Mouse (Mus musculus) MEL (cell line): ENCODE results near the gene Tshz2. TPM values are rescaled to one million over a fixed set of nuclear protein-coding genes. Genes with fewer than 3 reads are reported as not detected.

Source experiments
- DNase-seq: peaks from one replicate; pipeline ENCODE4 v3.0.0; 2011; ENCODE audit warnings: low read depth, low spot score
- H3K27ac ChIP-seq: 2 replicates; pipeline ENCODE4 v1.5.1; 2012; ENCODE audit warnings: low read depth, mild to moderate bottlenecking, control low read depth, low read length, moderate library complexity; ENCODE audit not compliant: control insufficient read depth
- H3K27me3 ChIP-seq, 2 experiments: fragments of 150-350 bp in 1 of 2; sonication (generic) in 1 of 2; 2 replicates each; pipeline ENCODE4 v1.6.1; 2012; ENCODE audit warnings: low read length in 2 of 2, mild to moderate bottlenecking in 2 of 2, improper control_type of control experiment in 1 of 2, moderate library complexity in 1 of 2; ENCODE audit not compliant: insufficient read depth in 2 of 2, control insufficient read depth in 1 of 2
- H3K36me3 ChIP-seq, 2 experiments: 2 replicates each; pipeline ENCODE4 v1.6.1; 2012 to 2014; ENCODE audit warnings: low read length in 2 of 2, improper control_type of control experiment in 1 of 2, inconsistent platforms in 1 of 2, mild to moderate bottlenecking in 1 of 2; ENCODE audit not compliant: insufficient read depth in 2 of 2, control insufficient read depth in 1 of 2
- H3K4me1 ChIP-seq, 2 experiments: fragments of 150-350 bp in 1 of 2; sonication (generic) in 1 of 2; 2 replicates each; pipeline ENCODE4 v1.6.1; 2012; ENCODE audit warnings: low read length in 2 of 2, improper control_type of control experiment in 1 of 2, mild to moderate bottlenecking in 1 of 2; ENCODE audit not compliant: insufficient read depth in 2 of 2, control insufficient read depth in 1 of 2
- H3K4me3 ChIP-seq, 2 experiments: fragments of 150-350 bp in 1 of 2; sonication (generic) in 1 of 2; 2 replicates each; pipeline ENCODE4 v1.5.1; 2012; ENCODE audit warnings: low read depth in 2 of 2, low read length in 2 of 2, mild to moderate bottlenecking in 2 of 2, moderate library complexity in 2 of 2, control low read depth in 1 of 2, improper control_type of control experiment in 1 of 2; ENCODE audit not compliant: control insufficient read depth in 1 of 2, insufficient read depth in 1 of 2
- H3K79me2 ChIP-seq: 2 replicates; pipeline ENCODE4 v1.6.1; 2012; ENCODE audit warnings: mild to moderate bottlenecking, low read length, moderate library complexity; ENCODE audit not compliant: control insufficient read depth, poor library complexity, insufficient read depth
- H3K9ac ChIP-seq: 2 replicates; pipeline ENCODE4 v1.6.1; 2012; ENCODE audit warnings: low read depth, mild to moderate bottlenecking, control low read depth, low read length, moderate library complexity; ENCODE audit not compliant: control insufficient read depth, poor library complexity, severe bottlenecking
- H3K9me3 ChIP-seq: fragments of 150-350 bp; sonication (generic); replicated peaks from 2 replicates; pipeline ENCODE4 v1.6.1; 2012; ENCODE audit warnings: mild to moderate bottlenecking, low read length, improper control_type of control experiment, moderate library complexity; ENCODE audit not compliant: insufficient read depth
- CHD1 ChIP-seq: IDR thresholded peaks from 2 replicates; pipeline ENCODE4 v1.6.1; 2012; ENCODE audit warnings: low read depth, mild to moderate bottlenecking, inconsistent platforms, low read length, improper control_type of control experiment
- CTCF ChIP-seq, 3 experiments: IDR thresholded peaks in 2 of 3; conservative IDR thresholded peaks in 1 of 3; 2 replicates each; pipeline ENCODE4 v1.5.1; 2011 to 2012; ENCODE audit warnings: low read length in 3 of 3, low read depth in 2 of 3, mild to moderate bottlenecking in 2 of 3, improper control_type of control experiment in 1 of 3, inconsistent platforms in 1 of 3, mixed read lengths in 1 of 3, moderate library complexity in 1 of 3; ENCODE audit not compliant: control insufficient read depth in 1 of 3, insufficient read depth in 1 of 3, poor library complexity in 1 of 3, severe bottlenecking in 1 of 3
- ELF1 ChIP-seq: IDR thresholded peaks from 2 replicates; pipeline ENCODE4 v1.6.1; 2014; ENCODE audit warnings: low read depth, mild to moderate bottlenecking, inconsistent platforms, low read length, improper control_type of control experiment, moderate library complexity
- GABPA ChIP-seq: IDR thresholded peaks from 2 replicates; pipeline ENCODE4 v1.6.1; 2012; ENCODE audit warnings: low read depth, mild to moderate bottlenecking, inconsistent platforms, low read length, improper control_type of control experiment, moderate library complexity
- GATA1 ChIP-seq: IDR thresholded peaks from 2 replicates; pipeline ENCODE4 v1.6.1; 2011; ENCODE audit warnings: low read depth, low read length, improper control_type of control experiment
- KAT2A ChIP-seq: conservative IDR thresholded peaks from 2 replicates; pipeline ENCODE4 v1.6.1; 2012; ENCODE audit warnings: low read depth, low read length, improper control_type of control experiment, inconsistent platforms
- MAFK ChIP-seq: IDR thresholded peaks from 2 replicates; pipeline ENCODE4 v1.6.1; 2011; ENCODE audit warnings: low read depth, mild to moderate bottlenecking, low read length, improper control_type of control experiment, borderline replicate concordance
- MAX ChIP-seq: IDR thresholded peaks from 2 replicates; pipeline ENCODE4 v1.6.1; 2011; ENCODE audit warnings: low read length, improper control_type of control experiment
- MAZ ChIP-seq: IDR thresholded peaks from 2 replicates; pipeline ENCODE4 v1.6.1; 2012; ENCODE audit warnings: low read depth, mild to moderate bottlenecking, inconsistent platforms, low read length, improper control_type of control experiment
- MEF2A ChIP-seq: IDR thresholded peaks from 2 replicates; pipeline ENCODE4 v1.6.1; 2014; ENCODE audit warnings: low read depth, mild to moderate bottlenecking, inconsistent platforms, low read length, improper control_type of control experiment; ENCODE audit not compliant: poor library complexity, insufficient replicate concordance, severe bottlenecking; ENCODE audit errors: extremely low read depth
- MXI1 ChIP-seq: IDR thresholded peaks from 2 replicates; pipeline ENCODE4 v1.6.1; 2011; ENCODE audit warnings: mild to moderate bottlenecking, low read depth, low read length, improper control_type of control experiment
- MYB ChIP-seq: IDR thresholded peaks from 2 replicates; pipeline ENCODE4 v1.6.1; 2011; ENCODE audit warnings: mild to moderate bottlenecking, low read depth, low read length, improper control_type of control experiment
- NELFE ChIP-seq: IDR thresholded peaks from 2 replicates; pipeline ENCODE4 v1.6.1; 2011; ENCODE audit warnings: low read depth, low read length, improper control_type of control experiment
- NRF1 ChIP-seq: IDR thresholded peaks from 2 replicates; pipeline ENCODE4 v1.6.1; 2014; ENCODE audit warnings: low read depth, mild to moderate bottlenecking, inconsistent platforms, low read length, improper control_type of control experiment, moderate library complexity; ENCODE audit not compliant: poor library complexity, insufficient read depth, severe bottlenecking
- POLR2A ChIP-seq, 2 experiments: IDR thresholded peaks; 2 replicates each; pipeline ENCODE4 v1.6.1; 2011 to 2012; ENCODE audit warnings: low read length in 2 of 2, mild to moderate bottlenecking in 2 of 2, control low read depth in 1 of 2, improper control_type of control experiment in 1 of 2, low read depth in 1 of 2, moderate library complexity in 1 of 2; ENCODE audit not compliant: control insufficient read depth in 1 of 2, insufficient read depth in 1 of 2, poor library complexity in 1 of 2
- POLR2AphosphoS2 ChIP-seq: IDR thresholded peaks from 2 replicates; pipeline ENCODE4 v1.6.1; 2011; ENCODE audit warnings: low read length, improper control_type of control experiment
- RCOR1 ChIP-seq: IDR thresholded peaks from 2 replicates; pipeline ENCODE4 v1.6.1; 2012; ENCODE audit warnings: low read depth, mild to moderate bottlenecking, inconsistent platforms, low read length, improper control_type of control experiment
- SIN3A ChIP-seq: IDR thresholded peaks from 2 replicates; pipeline ENCODE4 v1.6.1; 2012; ENCODE audit warnings: low read length, improper control_type of control experiment, inconsistent platforms
- SMC3 ChIP-seq: IDR thresholded peaks from 2 replicates; pipeline ENCODE4 v1.6.1; 2011; ENCODE audit warnings: low read depth, low read length, improper control_type of control experiment
- TAL1 ChIP-seq: IDR thresholded peaks from 2 replicates; pipeline ENCODE4 v1.6.1; 2012; ENCODE audit warnings: mild to moderate bottlenecking, inconsistent platforms, low read length, moderate library complexity, mixed read lengths
- TBP ChIP-seq: IDR thresholded peaks from 2 replicates; pipeline ENCODE4 v1.8.0; 2011; ENCODE audit warnings: low read depth, low read length, improper control_type of control experiment
- TCF12 ChIP-seq: IDR thresholded peaks from 2 replicates; pipeline ENCODE4 v1.6.1; 2014; ENCODE audit warnings: low read depth, mild to moderate bottlenecking, inconsistent platforms, low read length, improper control_type of control experiment, moderate library complexity
- USF2 ChIP-seq, 2 experiments: IDR thresholded peaks; 2 replicates each; pipeline ENCODE4 v1.6.1; 2011 to 2012; ENCODE audit warnings: improper control_type of control experiment in 2 of 2, low read length in 2 of 2, borderline replicate concordance in 1 of 2, inconsistent platforms in 1 of 2, low read depth in 1 of 2, mild to moderate bottlenecking in 1 of 2; ENCODE audit not compliant: insufficient read depth in 1 of 2
- ZC3H11A ChIP-seq: IDR thresholded peaks from 2 replicates; pipeline ENCODE4 v1.6.1; 2012; ENCODE audit warnings: low read depth, mild to moderate bottlenecking, inconsistent platforms, low read length, improper control_type of control experiment
- ZNF384 ChIP-seq: IDR thresholded peaks from 2 replicates; pipeline ENCODE4 v1.6.1; 2012; ENCODE audit warnings: low read depth, mild to moderate bottlenecking, inconsistent platforms, low read length, improper control_type of control experiment
- polyA plus RNA-seq, 2 experiments: library from polyadenylated mRNA; stranded (reverse) in 1 of 2; unstranded in 1 of 2; fragments of >175 nt in 1 of 2; fragments of >200 nt in 1 of 2; gene quantifications; 2 replicates each; pipeline versions ENCODE4 v1.2.1 to v1.2.4; 2012; ENCODE audit warnings: low replicate concordance in 2 of 2, low read depth in 1 of 2; ENCODE audit not compliant: insufficient read length in 2 of 2, insufficient read depth in 1 of 2, missing spikeins in 1 of 2
- total RNA-seq: library from RNA; depleted of rRNA; stranded (reverse); fragments of 300-350 nt; gene quantifications from 2 replicates; pipeline ENCODE4 v1.2.3, GENCODE M21; 2012

Tshz2 gene
- total and polyA plus RNA-seq, 3 experiments, result not detected

- no peaks in the 10 kb centered on the region for H3K27me3 ChIP-seq
- no peaks in the 10 kb centered on the region for H3K79me2 ChIP-seq
- no peak overlapping the region for H3K9ac ChIP-seq
- no peak for TF ChIP-seq GATA1
- no peak for TF ChIP-seq NRF1
- TF ChIP-seq RCOR1, result no peak
- no peak for TF ChIP-seq KAT2A
- TF ChIP-seq TBP, result no peak
- no peak for TF ChIP-seq ELF1
- TF ChIP-seq ZC3H11A, result no peak
- no peak for TF ChIP-seq MYB
- no peak for TF ChIP-seq NELFE
- no peak for TF ChIP-seq MAX
- no peak for TF ChIP-seq POLR2AphosphoS2
- no peak for TF ChIP-seq SIN3A
- TF ChIP-seq TAL1, result no peak
- no peak for TF ChIP-seq MXI1
- TF ChIP-seq USF2 (IDR thresholded peaks at IDR 0.05; ENCODE audit: borderline replicate concordance in 1 of 2, insufficient read depth in 1 of 2, low read depth in 1 of 2, low read length in 2 of 2), result no peak
- H3K4me1 ChIP-seq, result no peaks in the 10 kb centered on the region
- no peaks in the 10 kb centered on the region for H3K9me3 ChIP-seq
- no peak overlapping the region for H3K4me3 ChIP-seq
- no peak overlapping the region for H3K27ac ChIP-seq
- H3K36me3 ChIP-seq, result no peaks in the 10 kb centered on the region
- no peak for DNase-seq
Measured at GRCm38 (mm10) chr2:169804380-169804779, 171.6 kb downstream of the Tshz2 start.

GRCm38 (mm10) chr2:169805545-169805944 is 172.7 kb downstream of the Tshz2 start:
- TF ChIP-seq POLR2A (IDR thresholded peaks at IDR 0.05; ENCODE audit: control insufficient read depth in 1 of 2, insufficient read depth in 1 of 2, low read depth in 1 of 2, low read length in 2 of 2, poor library complexity in 1 of 2) (no peak), MEF2A (no peak), SIN3A (no peak), CHD1 (no peak), GABPA (no peak), ZC3H11A (no peak), CTCF (IDR thresholded peaks at IDR 0.05 in 2 of 3, conservative IDR thresholded peaks at IDR 0.05 in 1 of 3; ENCODE audit: control insufficient read depth in 1 of 3, insufficient read depth in 1 of 3, low read depth in 2 of 3, low read length in 3 of 3, poor library complexity in 1 of 3, severe bottlenecking in 1 of 3) (no peak), USF2 (IDR thresholded peaks at IDR 0.05; ENCODE audit: borderline replicate concordance in 1 of 2, insufficient read depth in 1 of 2, low read depth in 1 of 2, low read length in 2 of 2) (no peak), ZNF384 (no peak), SMC3 (no peak), TCF12 (no peak), NELFE (no peak), MAZ (no peak), MAFK (no peak)
- no peaks in the 10 kb centered on the region for H3K79me2 ChIP-seq
- no peaks in the 10 kb centered on the region for H3K36me3 ChIP-seq
- no peak for DNase-seq
- no peaks in the 10 kb centered on the region for H3K4me1 ChIP-seq
- H3K9ac ChIP-seq, result no peak overlapping the region
- H3K4me3 ChIP-seq, result no peak overlapping the region
- H3K27me3 ChIP-seq, result no peaks in the 10 kb centered on the region
- H3K9me3 ChIP-seq, result no peaks in the 10 kb centered on the region
- H3K27ac ChIP-seq, result no peak overlapping the region
